In genomic region chr6:129176621-129177020, GRCm38 (mm10) we compare ENCODE assay signal across 19 mouse cellular contexts. TPM values are rescaled to one million over a fixed set of nuclear protein-coding genes. Genes with fewer than 3 reads are reported as not detected.
DNase-seq lines count a peak whose midpoint lies in the region; ATAC-seq and TF ChIP-seq lines count a peak whose summit lies in the region.
"Had no signal": no experiment of that assay in that cellular context is flagged by ENCODE, and none has a peak within 500 bp of the region (broad histone marks: within the 10 kb centered on the region; RNA-seq: fewer than 3 reads in every experiment).

No protein-coding gene starts in this region.

- H3K4me3 ChIP-seq in liver, adult 2 months (ENCODE audit: insufficient read depth, low read depth, low read length) = no peak overlapping the region
- H3K4me3 ChIP-seq in liver, embryonic 12.5 days = no peak overlapping the region
- H3K4me3 ChIP-seq in liver, postnatal 0 days (ENCODE audit: low read depth, low read length) = no peak overlapping the region
- no peak overlapping the region for H3K4me3 ChIP-seq in liver, embryonic 11.5 days (ENCODE audit: low read depth, low read length)

- peaks cover 6% of the 10 kb centered on the region; the same call in 1 of the 2 replicates for H3K79me2 ChIP-seq in liver, adult 2 months (ENCODE audit: control insufficient read depth, insufficient read depth, low read length)

- H3K4me1 ChIP-seq in liver, adult 2 months (ENCODE audit: control insufficient read depth, insufficient read depth, low read length) = peaks cover 19% of the 10 kb centered on the region
- peaks cover 1% of the 10 kb centered on the region; the same call in 1 of the 2 replicates for H3K4me1 ChIP-seq in liver, embryonic 12.5 days
- peaks cover 8% of the 10 kb centered on the region; the same call in 1 of the 2 replicates for H3K4me1 ChIP-seq in liver, postnatal 0 days (ENCODE audit: insufficient read depth)
- H3K4me1 ChIP-seq in liver, embryonic 11.5 days (replicated peaks; ENCODE audit: control insufficient read depth, insufficient read depth, low read length) = no peaks in the 10 kb centered on the region

- H3K4me2 ChIP-seq in liver, embryonic 12.5 days = no peak overlapping the region
- H3K4me2 ChIP-seq in liver, postnatal 0 days (ENCODE audit: low read depth, low read length) = no peak overlapping the region
- no peak overlapping the region for H3K4me2 ChIP-seq in liver, embryonic 11.5 days

- peaks cover 1% of the 10 kb centered on the region for H3K36me3 ChIP-seq in liver, adult 2 months (ENCODE audit: control insufficient read depth, insufficient read depth, low read length)
- no peaks in the 10 kb centered on the region for H3K36me3 ChIP-seq in liver, embryonic 12.5 days
- no peaks in the 10 kb centered on the region for H3K36me3 ChIP-seq in liver, postnatal 0 days (replicated peaks; ENCODE audit: insufficient read depth, low read length)
- H3K36me3 ChIP-seq in liver, embryonic 11.5 days (ENCODE audit: control insufficient read depth, insufficient read depth, low read length) = no peaks in the 10 kb centered on the region
- H3K36me3 ChIP-seq: G1E had no signal

- ATAC-seq in liver, embryonic 12.5 days = no peak
- 0 out of 2 replicates have a peak, but pooled peaks have one; percentile 22 for ATAC-seq in liver, postnatal 0 days
- ATAC-seq in liver, embryonic 11.5 days (replicated peaks; ENCODE audit: low FRiP score) = no peak
- ATAC-seq: activated CD4-positive, CD25-positive, alpha-beta regulatory T cell, adult 4 months; CD4-positive, CD25-positive, alpha-beta regulatory T cell, adult 4 months; Patski had no signal

- no peak overlapping the region for H3K9ac ChIP-seq in liver, adult 2 months (ENCODE audit: low read depth, low read length)
- no peak overlapping the region for H3K9ac ChIP-seq in liver, embryonic 12.5 days
- H3K9ac ChIP-seq in liver, postnatal 0 days (replicated peaks) = no peak overlapping the region
- H3K9ac ChIP-seq in liver, embryonic 11.5 days (ENCODE audit: low read depth, low read length) = no peak overlapping the region

- no peaks in the 10 kb centered on the region for H3K9me3 ChIP-seq in liver, embryonic 12.5 days (replicated peaks)
- no peaks in the 10 kb centered on the region for H3K9me3 ChIP-seq in liver, postnatal 0 days (ENCODE audit: low read length)
- no peaks in the 10 kb centered on the region for H3K9me3 ChIP-seq in liver, embryonic 11.5 days (ENCODE audit: control insufficient read depth, low read length)

- peak; percentile 96 for DNase-seq in liver, adult 2 months (ENCODE audit: extremely low read depth, low read depth, low spot score)
- DNase-seq in liver, postnatal 0 days = no peak
- no peak for DNase-seq in liver, embryonic 11.5 days (ENCODE audit: low spot score)
- DNase-seq: adrenal gland, adult 2 months; adrenal gland, adult 8-10 months; adrenal gland, postnatal 10 days; adrenal gland, postnatal 14 days; adrenal gland, postnatal 25 days; adrenal gland, postnatal 36 days; B cell, adult 2 months; cerebellum, adult 11 months; cerebellum, adult 11-12 months; cerebellum, adult 18-20 months had no signal

- no peak for TF ChIP-seq POLR2A in liver, adult 2 months (IDR thresholded peaks at IDR 0.05; ENCODE audit: extremely low read depth, insufficient read depth, low read length)

- H3K27me3 ChIP-seq in liver, adult 2 months (ENCODE audit: control insufficient read depth, insufficient read depth, low read length) = no peaks in the 10 kb centered on the region
- H3K27me3 ChIP-seq in liver, embryonic 12.5 days (replicated peaks) = no peaks in the 10 kb centered on the region
- no peaks in the 10 kb centered on the region for H3K27me3 ChIP-seq in liver, postnatal 0 days (ENCODE audit: insufficient read depth, low read length)
- no peaks in the 10 kb centered on the region for H3K27me3 ChIP-seq in liver, embryonic 11.5 days (replicated peaks; ENCODE audit: control insufficient read depth, insufficient read depth, low read length)
- H3K27me3 ChIP-seq: CH12.LX, Patski had no signal

- H3K27ac ChIP-seq in liver, adult 2 months (replicated peaks; ENCODE audit: insufficient read depth, low read depth, low read length) = no peak overlapping the region
- no peak overlapping the region for H3K27ac ChIP-seq in liver, embryonic 12.5 days
- peak overlapping the region; percentile 55 for H3K27ac ChIP-seq in liver, postnatal 0 days (ENCODE audit: low read depth)
- H3K27ac ChIP-seq in liver, embryonic 11.5 days (ENCODE audit: low read depth, low read length) = no peak overlapping the region

- TF ChIP-seq EP300 in liver, postnatal 0 days (IDR thresholded peaks at IDR 0.05; ENCODE audit: low read depth) = no peak; the same call in 1 of the 2 replicates

- no peak for TF ChIP-seq CTCF in liver, adult 2 months (IDR thresholded peaks at IDR 0.05; ENCODE audit: low read depth, low read length)
- TF ChIP-seq CTCF in liver, postnatal 0 days (IDR thresholded peaks at IDR 0.05; ENCODE audit: low read depth) = no peak

- 23% methylated on average over 1 of the region's 1 CpGs for WGBS in liver, adult 2 months
- WGBS in liver, embryonic 12.5 days (ENCODE audit: insufficient replicate concordance) = 67% methylated on average over 1 of the region's 1 CpGs
- WGBS in liver, postnatal 0 days (ENCODE audit: insufficient replicate concordance) = 58% methylated on average over 1 of the region's 1 CpGs
- WGBS in liver, embryonic 11.5 days = 73% methylated on average over 1 of the region's 1 CpGs

RNA-seq across cellular contexts. Expression of gene Clec2d, which starts 3.8 kb away (rescaled TPM):
- total RNA-seq in liver, adult 2 months (2014; rRNA removed) = 521 and 532 TPM in 2 replicates
- polyA plus RNA-seq in liver, adult 2 months (2012; rRNA removed) = 124 and 141 TPM in 2 replicates
- not detected in 2 replicates for polyA plus RNA-seq in liver, embryonic 12.5 days (2016; fragmentation: Nextera tagmentation; extraction: Ambion mirVana)
- polyA plus RNA-seq in liver, postnatal 0 days (2015; fragmentation: Nextera tagmentation; extraction: Ambion mirVana) = 2.3 and 3.0 TPM in 2 replicates
- polyA plus RNA-seq in liver, embryonic 11.5 days (2014; fragmentation: Nextera tagmentation; extraction: Ambion mirVana) = not detected in 2 replicates
- total RNA-seq: G1E had no signal
- polyA plus RNA-seq: G1E had no signal

Comparison
In these comparisons a context has a peak if more than half of its experiments do, and no peak if none do; other contexts are left out.
1. RNA of gene Clec2d, which starts 3.8 kb away (polyA plus RNA-seq): 124 to 141 TPM in liver, adult 2 months; 2.3 to 3.0 TPM in liver, postnatal 0 days, not detected in liver, embryonic 11.5 days and not detected in liver, embryonic 12.5 days; every median in the first group is over 10 times any median in the second.